Mouse (Mus musculus): Measurements from ENCODE around the gene Cadm4.
"Not testable (repeated sequence)": the region's sequence is repeated elsewhere in the genome, so short reads cannot be mapped to it uniquely, and the experiment has no call there.

The Cadm4 gene

DNA sequence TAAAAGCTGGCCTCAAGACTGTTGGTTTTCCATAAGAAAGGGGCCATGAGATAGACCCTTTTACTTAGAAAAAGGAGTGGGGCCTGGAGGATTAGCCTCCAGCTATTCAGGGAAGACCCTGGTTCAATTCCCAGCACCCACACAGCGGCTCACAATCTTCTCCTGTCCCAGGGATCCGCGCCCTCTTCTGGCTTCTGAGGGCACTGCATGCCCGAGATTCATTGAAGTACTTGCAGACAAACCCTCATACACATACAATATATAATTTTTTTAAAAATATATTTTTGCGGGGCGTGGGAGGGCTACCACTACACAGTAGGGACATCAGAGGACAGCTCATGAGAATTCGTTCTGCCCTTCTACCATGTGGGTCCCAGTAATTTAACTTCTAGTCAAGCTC lies 19.1 kb downstream of the Cadm4 start:
- no peak for DNase-seq (ENCODE audit: low read depth, low spot score)

DNA sequence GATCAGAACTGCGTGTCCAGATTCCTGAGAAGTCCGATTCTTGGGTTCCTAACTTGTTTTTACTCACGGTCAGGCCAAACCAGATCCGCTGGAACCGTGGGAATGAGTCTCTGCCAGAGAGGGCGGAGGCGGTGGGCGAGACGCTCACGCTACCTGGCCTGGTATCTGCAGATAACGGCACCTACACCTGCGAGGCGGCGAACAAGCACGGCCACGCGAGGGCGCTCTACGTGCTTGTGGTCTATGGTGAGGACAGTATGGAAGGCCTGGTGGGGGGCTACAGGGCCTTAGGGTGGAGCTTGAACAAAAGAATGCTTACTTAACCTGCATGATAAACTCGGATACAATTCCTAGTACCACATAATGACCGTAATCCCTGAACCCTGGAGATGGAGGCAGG lies 19.7 kb downstream of the Cadm4 start:
- no peak for DNase-seq (ENCODE audit: low read depth, low spot score)

DNA sequence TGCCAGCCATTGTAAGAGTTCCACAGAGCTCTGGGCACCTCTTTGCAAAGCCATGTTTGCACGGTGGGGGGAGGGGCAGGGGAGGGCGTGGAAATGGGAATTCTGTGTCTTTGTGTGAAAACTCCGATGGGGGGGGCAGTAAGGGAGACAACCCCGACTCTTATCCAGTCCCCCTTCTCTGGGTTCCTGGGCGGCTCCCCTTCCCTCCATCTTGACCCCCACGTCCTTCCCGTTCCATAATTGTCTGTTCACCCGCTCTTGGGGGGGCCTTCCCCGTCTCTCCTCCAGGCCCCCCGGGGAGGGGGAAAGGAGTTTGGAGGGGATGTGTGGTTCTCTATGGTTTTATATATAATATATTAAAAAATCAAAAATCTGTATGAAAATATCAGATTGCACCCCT lies 22.2 kb downstream of the Cadm4 start:
- no peak for DNase-seq (ENCODE audit: low read depth, low spot score)

DNA sequence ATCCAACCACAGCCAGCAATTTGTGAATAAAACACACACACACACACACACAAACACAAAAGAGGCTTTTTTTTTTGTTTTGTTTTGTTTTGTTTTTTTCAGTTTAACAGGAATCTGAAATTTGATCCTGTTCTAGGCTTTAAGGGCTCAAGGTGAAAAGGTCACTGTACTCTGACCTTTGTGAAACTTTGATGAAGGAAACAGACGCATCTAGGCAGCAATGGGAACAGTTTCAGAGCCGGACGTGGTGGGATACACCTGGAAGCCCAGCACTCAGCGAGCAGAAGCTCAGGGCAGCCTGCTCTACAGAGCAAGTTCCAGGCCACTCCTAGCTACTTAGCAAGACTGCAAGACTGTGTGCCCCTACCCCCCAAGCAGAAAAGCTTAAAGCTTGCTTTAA lies 23.0 kb downstream of the Cadm4 start:
- no peak for DNase-seq (ENCODE audit: low read depth, low spot score)

DNA sequence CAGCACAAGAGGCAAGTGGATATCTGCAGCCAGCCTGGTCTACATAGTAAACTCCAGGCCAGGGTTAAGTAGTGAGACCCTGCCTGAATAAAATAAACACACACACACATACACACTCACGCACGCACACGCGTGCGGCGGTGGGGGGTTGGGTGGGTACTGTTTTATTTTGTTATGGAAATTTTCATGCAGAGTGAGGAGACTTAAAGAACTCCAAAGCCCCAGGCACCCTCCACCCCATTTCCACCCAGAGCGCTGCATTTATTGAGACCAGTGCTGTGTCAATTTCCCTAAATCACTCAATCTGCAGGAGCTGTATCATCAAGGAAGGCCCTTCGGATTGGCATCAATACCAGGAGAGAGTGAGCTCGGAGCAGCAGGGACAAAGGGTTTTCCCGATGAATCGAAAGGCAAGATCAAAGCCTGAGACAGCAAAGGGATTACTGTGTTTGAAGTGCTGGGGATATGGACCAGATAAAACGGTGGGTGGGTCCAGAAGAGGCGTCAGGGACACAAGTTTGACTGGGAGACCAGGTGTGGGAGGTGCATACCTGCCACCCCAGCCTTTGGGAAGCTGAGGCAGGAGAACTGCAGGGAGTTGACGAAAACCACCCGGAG lies 23.7 kb downstream of the Cadm4 start:
- no peak for DNase-seq (ENCODE audit: low read depth, low spot score)

DNA sequence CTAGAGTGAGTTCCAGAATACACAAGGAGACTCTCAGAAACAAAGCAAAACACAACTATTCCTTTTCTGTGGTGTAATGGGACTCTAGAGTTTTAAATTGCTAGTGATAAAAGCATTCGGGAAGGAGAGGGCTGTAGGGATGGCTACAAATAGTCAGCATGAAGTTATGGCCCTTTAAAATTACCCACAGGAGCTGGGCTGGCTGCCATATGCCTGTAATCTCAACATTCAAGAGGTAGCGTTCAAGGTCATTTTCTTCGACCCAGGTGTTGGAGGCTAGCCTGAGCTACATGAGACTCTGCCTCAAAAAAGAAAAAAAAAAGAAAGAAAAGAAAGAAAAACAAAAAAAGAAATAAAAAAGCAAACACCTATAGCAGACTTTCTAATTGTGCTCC lies 24.2 kb downstream of the Cadm4 start:
- DNase-seq (ENCODE audit: low read depth, low spot score), result no peak

DNA sequence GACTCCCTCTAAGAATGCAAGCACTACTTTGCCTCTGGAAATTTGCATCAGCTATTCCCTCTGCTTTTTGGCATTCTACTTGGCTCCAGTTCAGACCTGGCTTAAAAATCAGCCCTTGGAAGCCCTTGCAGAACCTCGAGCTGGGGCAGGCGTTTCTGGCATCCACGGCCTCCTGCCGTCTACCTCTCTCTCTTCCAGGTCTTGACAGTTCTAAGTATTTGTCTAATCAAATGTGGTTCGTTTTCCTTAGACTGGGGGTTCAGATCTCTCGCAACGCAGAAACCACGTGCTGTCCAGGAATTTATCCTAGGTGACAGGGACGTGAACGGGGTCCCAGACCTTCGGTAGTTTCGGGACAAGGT lies 24.6 kb downstream of the Cadm4 start:
- peak; percentile 67 for DNase-seq (ENCODE audit: low read depth, low spot score)

DNA sequence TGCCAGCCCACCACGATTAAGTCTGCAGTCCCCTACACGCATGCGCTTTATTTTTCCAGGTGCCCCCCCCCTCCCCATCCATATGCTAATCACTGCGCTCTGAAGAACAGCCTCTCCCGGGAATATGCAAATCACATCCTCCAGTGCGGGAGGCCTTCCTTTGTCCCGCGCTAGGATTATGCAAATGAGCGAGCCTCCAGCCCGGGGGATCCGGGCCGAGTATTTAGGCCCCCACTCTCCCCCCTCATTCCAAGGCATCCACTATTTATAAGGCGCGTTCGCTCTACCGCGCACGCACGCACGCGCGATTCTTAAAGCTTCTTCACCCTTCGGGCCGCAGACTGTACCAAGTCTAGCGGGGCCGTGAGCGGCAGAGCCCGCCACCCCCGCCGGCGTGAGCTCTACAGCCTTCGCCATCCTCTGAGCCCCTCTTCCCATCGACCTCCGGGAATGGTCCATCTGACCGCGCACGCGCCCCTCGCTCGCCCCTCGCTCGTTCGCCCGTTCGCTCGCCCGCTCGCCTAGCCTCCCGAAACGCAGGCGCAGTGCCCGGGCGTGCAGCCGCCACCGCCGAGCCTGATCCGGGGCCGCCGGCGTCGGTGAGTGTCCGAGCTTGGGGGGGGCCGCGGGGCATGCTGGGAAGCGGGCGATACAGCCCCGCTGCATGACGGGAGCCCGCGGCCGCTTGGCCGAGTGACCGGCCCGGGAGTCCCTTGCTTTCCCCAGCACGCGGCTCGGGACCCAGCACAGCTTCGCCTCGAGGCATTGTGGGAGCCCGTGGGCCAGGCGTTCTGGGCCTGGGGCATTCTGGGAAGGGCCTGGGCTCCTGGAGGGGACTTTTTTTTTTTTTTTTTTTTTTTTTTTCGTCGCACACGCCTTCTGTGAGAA lies 25.3 kb downstream of the Cadm4 start, which contains the start of gene Zfp428:
Gene Zfp428, plus strand, starts transcription at position 169 of the 888 bp plus-strand sequence.
- peak; percentile 95 for DNase-seq (ENCODE audit: low read depth, low spot score)

DNA sequence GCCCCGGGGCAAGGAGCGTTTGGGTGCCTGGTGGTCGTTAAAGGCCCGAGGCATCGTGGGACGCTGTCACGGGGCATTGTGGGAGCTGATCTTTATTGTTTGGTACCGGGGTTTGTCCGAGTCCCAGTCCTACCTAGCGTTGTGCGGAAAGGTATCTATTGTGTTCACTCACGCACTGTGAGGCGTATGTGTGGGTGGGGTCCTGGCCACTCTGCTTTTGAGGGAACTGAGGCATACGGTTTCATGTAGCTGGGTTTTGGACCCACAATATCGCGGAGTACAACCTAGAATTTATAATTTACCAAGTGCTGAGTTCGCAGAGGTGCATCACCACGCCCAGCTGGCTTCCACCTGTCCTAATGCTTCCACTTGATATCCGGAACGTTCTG lies 25.9 kb downstream of the Cadm4 start:
- DNase-seq (ENCODE audit: low read depth, low spot score), result no peak

DNA sequence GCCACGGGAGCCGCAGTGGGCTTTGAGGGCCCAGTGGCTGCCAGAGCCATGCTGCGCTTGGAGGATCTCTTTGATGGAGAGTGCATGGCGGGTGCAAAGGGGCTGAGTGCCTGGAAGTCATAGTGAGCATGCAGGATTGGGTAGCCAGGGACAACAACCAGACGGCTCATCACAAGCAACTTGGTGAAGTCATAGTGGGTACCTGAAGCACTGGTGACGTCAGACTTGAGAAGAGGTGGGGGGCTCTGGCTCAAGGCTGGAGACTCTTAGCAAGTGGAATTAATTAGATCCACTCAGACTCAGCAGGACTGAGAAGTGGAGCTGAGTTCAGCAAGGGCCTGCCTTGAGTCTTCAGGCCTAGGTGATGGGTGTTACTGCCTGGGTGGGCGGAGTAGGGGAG lies 30.5 kb downstream of the Cadm4 start, which contains the start of gene AC161166.1:
Gene AC161166.1, minus strand, starts transcription at position 101 of the 400 bp plus-strand sequence.
- no peak for DNase-seq (ENCODE audit: low read depth, low spot score)

DNA sequence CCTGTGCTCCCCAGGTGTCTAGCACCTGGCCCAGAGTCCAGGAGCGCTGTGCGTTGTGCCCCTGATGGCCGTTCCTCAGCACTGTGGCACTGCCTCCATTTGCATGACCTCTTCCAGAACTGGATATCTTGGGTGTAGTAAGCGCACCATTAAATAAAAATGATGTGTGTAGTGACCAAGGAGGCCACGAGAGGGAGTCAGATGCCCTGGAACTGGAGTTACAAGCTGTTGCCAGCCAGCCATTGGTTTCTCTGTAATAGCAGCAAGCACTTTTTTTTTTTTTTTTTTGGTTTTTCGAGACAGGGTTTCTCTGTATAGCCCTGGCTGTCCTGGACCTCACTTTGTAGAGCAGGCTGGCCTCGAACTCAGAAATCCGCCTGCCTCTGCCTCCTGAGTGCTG lies 34.5 kb downstream of the Cadm4 start:
- not testable (repeated sequence) for DNase-seq (ENCODE audit: low read depth, low spot score)

DNA sequence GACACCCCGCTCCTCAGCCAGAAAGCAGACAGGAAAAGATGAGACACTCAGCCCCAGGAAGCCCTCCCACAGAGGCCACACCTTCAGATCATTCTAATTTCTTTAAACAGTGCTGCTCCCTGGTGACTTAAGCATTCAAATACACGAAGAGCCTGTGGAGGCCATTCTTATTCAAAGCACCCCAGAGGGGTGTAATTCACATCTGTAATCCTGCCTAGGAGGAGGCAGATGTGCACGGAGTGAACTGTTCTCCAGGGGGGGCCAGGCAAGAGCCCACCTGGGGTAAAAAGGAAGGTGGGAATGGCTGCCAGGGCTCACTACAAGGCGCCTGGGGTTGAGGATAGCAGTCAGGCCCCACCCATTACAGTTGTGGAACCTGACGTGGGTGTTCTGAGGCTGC lies 35.3 kb downstream of the Cadm4 start:
- DNase-seq (ENCODE audit: low read depth, low spot score), result no peak

DNA sequence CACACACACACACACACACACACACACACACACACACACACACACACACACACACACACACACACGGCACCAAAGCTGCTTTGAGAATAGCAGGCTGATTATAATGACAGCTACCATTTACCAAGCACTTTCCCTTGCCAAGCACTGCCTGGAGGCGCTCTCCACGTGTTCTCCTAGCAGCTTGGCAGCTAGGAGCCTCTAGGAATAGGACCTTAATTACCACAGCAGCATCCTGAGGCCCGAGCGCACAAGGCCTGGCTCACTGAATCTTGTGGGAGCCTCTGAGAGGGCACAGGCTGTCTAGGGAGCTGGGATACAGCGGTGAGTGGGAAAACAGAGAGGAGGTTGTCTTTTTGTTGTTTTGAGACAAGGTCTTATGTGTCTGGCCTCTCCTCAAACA lies 35.8 kb downstream of the Cadm4 start:
- DNase-seq (ENCODE audit: low read depth, low spot score), result no peak

DNA sequence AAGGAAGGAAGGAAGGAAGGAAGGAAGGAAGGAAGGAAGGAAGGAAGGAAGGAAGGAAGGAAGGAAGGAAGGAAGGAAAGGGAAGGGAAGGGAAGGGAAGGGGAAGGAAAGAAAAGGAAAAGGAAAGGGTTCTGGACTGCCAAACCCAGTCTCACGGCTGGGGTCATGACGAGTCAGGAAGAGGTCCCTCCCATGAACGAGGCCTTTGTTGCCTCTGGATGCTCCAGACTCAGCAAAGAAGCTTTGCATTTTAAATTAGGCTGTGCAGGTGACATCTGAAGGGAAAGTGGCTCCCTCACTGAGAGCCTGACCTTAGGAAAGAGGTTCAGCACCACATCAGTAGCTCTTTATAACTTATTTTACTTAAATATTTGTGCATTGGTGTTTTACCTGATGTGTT lies 37.3 kb downstream of the Cadm4 start:
- DNase-seq (ENCODE audit: low read depth, low spot score), result no peak

DNA sequence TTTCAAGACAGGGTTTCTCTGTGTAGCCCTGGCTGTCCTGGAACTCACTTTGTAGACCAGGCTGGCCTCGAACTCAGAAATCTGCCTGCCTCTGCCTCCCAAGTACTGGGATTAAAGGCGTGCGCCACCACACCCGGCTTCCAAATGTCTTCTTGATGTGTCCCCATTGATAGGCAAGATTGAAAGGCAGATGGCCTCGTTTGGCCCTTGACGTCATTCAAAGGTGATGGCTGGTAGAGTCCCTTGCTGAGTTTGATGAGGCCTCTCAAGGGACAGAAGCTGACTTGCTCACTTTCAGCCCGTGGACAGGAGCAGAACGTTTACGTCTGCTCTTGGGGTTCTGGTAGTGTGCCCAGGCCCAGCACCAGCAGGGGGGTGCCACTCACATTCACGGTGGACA lies 38.2 kb downstream of the Cadm4 start:
- not testable (repeated sequence) for DNase-seq (ENCODE audit: low read depth, low spot score)

DNA sequence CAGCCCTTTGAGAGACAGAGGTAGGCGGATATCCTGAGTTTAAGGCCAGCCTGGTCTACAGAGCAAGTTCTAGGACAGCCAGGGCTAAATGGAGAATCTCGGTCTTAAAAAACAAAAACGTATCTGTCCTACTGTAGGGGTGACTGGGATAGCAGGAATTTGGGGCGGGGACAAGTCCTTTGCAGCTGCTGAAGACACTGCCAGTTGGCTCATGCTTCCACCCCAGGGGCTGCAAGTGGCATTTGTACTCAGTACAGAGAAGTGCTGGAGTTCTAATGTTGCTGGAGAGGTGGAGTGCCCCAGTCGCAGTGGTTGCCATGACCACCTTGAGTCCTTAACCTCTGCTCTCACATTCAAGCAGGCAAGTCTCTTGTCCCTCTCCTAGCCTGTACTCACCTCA lies 41.0 kb downstream of the Cadm4 start:
- no peak for DNase-seq (ENCODE audit: low read depth, low spot score)

DNA sequence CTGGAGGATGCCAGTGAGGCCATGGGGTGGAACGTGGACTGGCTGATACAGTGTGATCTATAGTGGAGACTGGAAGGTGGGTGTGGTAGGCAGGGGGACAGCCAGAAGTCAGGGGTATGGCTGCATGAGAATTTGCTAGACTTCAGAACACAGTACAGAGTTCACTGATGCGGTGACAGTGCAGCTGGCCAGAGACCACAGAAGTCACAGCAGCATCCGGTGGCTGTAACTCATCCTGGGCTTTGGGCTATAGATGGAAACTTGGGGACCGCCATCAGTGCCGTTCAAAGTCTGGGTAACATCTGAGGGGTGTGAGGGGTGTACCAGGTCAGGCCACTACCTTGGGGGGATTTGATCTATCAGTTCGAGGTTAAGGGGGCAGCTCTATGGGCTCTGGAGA lies 41.9 kb downstream of the Cadm4 start:
- no peak for DNase-seq (ENCODE audit: low read depth, low spot score)

DNA sequence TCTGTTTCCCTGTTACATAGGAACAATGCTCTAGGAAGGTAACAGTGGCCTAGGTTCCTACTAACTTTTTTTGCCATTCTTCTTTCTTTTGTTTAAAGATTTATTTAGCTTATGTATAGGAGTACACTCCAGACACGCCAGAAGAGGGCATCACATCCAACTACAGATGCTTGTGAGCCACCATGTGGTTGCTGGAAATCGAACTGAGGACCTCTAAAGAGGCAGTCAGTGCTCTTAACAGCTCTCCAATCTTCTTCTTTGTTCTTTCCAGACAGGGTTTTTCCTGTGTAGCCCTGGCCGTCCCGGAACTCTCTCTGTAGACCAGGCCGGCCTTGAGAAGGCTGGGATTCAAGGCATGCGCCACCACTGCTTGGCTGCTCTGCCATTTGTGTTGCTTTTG lies 43.2 kb downstream of the Cadm4 start:
- no peak for DNase-seq (ENCODE audit: low read depth, low spot score)

DNA sequence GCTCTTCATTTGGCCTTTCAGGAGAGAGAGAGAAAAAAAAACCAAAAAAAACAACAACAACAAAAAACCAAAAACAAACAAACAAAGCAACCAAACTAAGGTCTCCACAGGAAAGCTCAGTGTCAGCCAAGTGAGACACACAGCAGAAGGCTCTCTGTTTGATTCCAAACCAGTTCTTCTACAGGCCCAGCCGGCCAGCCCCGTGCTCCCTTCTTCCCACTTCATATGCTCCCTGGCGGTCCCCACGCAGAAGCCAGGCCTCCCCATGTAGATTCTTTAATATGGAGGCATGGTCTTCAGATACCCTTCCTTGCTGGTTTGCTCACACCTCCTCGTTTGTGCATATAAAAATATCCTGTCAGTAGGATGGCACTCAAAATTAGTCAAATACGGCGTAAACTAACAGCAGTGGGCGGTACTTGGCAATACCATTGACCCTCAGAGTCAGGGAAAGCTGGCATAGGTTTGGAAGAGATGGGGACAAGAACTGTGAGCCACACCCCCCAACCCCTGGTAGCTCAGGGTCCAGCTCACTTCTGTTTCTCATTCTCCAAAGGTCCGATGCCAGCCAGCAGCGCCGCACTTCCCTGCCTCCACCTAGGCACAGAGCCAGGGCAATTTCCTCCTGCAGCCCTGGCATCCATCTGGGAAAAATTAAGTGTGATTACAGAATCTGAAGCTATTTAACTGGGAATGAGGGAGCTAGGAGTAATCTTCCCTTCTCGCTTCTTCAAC lies 44.0 kb downstream of the Cadm4 start:
- no peak for DNase-seq (ENCODE audit: low read depth, low spot score)

DNA sequence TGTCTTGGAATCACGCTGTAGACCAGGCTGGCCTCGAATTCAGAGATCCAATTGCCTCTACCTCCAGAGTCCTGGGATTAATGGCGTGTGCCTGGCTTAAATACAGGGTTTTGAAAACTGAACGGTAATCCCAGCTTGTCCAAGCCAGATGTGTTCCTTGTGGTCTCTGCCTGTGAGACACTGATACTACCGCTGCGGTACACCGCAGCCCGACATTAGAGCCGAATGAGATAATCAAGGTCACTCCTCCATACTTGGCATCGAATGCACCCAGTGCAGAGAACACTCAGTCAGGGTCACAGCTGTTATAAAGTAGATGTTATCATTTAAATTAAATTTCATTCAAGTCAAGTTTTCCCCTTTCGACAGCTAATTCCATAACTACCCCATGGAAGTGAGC lies 47.0 kb downstream of the Cadm4 start:
- DNase-seq (ENCODE audit: low read depth, low spot score), result no peak

DNA sequence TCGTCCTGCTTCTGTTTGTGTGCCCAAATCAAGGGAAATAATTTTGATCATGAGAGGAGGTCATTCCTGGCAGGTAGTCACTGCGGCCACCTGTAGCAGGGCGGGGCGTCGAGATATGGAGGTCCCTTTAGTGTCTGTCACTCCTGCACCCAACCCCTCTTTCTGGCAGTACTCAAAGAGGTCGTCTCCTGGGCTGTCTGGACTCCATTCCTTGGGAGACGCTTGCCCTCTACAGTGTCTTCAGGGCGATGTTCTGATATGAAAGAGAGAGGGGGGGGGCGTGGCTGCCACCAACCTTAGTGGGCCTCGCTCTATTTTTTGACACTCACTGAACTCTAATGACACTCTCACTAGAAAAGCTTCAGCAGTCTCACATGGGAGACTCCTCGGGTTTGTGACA lies 47.8 kb downstream of the Cadm4 start:
- no peak for DNase-seq (ENCODE audit: low read depth, low spot score)

DNA sequence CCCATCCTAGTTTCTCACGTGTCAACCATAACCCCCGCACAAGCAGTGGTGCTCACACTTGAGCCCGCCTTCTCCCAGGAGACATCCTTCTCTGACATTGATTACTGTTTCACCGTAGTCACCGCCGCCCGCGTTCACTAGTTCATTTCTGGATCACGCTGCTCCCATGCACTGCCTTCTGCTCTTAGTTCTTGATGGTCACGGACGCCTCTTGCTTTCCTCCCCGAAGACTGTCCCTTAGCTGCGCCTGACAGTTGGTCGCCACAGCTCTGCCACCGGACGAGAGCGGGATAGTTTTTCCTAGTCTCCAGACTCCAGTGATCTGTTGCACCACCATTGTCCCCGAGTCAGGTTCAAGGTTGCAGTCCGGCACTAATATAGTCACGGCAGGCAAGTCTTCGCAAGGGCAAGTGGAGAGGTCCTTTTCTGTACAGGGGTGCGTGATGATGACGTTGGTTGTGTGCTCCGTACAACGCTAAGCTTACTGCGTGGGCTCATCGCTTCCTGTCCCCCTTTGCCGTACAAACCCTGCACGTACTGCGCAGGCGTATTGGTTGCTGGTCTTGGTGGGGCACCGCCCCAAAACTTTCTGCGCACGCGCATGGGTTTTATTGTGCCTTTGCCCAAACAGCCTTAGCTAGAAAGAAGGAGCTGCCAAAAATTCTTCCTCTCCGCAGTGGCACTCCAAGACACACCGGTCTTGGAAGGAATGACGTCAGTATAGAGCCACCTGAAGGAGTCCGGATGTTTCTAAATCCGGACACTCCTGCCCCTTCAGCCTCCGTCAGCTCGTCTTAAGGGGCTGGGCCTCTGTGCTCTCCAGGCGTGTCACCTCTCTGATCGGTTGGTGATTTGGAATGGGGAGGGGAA lies 48.5 kb downstream of the Cadm4 start, which contains the start of gene Irgq:
Gene Irgq, plus strand, starts transcription at position 628 of the 870 bp plus-strand sequence.
- DNase-seq (ENCODE audit: low read depth, low spot score), result peak; percentile 100
